Mouse (Mus musculus): ENCODE measurements around the gene Wnt7b.

The Wnt7b gene

DNA sequence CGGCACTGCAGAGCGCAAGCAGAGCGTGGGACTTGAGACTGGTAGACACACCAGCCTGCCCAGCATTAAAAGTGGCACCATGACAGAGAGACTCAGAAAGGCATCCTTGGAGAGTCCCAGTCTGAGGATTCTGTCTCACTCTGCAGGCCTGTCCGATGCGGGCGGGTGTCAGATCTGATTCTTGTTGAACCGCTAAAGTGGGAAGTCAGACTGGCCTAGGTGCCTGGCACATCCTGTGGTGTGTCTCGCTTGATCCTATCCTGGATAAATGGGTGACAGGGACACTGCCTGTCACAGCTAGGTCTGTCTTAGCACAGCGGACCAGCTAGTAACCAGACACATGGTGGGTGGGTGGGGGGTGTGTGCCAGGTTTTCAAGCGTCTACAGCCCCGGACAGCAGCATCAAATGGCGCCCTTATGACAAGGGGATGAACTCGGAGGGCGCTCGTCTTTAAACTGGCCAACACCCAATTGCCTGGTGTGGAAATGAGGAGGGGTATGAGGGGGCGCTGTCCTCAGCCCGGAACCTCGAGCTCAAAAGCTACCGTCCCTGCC, at the start of gene Wnt7b:
Wnt7b (minus strand) TSS at position 118 of the 555 bp plus-strand sequence.
- DNase-seq (ENCODE audit: low spot score in 2 of 2) = no peak

GRCm38 (mm10) chr15:85631591-85631990, 49.3 kb upstream of the Wnt7b start:
- DNase-seq (ENCODE audit: low spot score in 2 of 2) = no peak

- DNase-seq (ENCODE audit: low spot score in 2 of 2) = no peak
Measured at GRCm38 (mm10) chr15:85629924-85630545, 47.8 kb upstream of the Wnt7b start.

- no peak for DNase-seq (ENCODE audit: low spot score in 2 of 2)
Measured at GRCm38 (mm10) chr15:85625666-85626279, 43.5 kb upstream of the Wnt7b start.

GRCm38 (mm10) chr15:85622213-85622612, 39.9 kb upstream of the Wnt7b start:
- no peak for DNase-seq (ENCODE audit: low spot score in 2 of 2)

DNA sequence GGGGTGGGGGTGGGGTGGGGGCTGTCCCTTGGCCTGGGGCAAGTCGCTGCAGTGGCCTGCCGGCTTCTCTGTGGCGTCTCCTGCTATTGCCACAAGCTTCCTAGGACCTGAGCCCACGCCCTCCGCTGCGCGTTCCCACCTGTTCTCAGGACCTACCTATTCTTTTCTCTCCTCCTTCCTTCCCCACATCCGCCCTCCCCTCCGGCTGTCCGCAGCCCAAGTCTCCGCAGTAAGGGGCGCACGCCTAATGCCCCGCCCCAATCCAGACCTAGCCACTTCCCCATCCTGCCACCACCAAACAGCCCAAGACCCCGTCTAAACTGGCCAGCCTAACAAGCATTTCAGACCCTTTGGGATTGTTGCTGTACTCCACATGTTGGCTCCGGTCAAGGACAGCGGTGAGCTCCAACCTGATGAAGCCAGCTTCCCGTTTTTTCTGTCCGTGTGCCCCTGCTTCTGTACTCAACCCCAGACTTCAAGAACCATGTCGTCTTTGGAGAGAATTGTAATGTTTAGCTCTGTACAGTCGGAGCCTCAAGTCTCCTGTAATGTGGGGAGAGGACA, 33.3 kb upstream of the Wnt7b start:
- DNase-seq (ENCODE audit: low spot score in 2 of 2) = no peak

DNA sequence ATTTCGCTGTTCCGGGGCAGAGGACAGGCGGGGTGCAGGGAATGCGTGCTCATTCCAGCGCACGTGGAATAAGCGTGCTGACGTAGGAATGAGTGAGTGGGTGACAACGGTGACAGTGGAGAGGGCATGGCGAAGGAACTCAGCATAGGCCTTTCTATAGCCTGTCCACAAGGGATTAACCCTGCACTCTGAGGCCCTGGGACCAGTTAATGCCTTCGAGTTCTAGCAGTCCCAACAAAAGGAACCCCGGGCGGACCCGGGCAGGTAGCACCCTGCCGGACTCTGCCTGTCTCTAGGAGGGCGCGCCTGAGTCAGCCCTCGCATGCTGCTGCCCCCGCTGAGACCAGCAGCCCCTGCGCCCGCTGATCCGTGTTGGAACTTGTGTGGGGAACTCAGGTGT, 32.8 kb upstream of the Wnt7b start:
- DNase-seq (ENCODE audit: low spot score in 2 of 2) = no peak

DNA sequence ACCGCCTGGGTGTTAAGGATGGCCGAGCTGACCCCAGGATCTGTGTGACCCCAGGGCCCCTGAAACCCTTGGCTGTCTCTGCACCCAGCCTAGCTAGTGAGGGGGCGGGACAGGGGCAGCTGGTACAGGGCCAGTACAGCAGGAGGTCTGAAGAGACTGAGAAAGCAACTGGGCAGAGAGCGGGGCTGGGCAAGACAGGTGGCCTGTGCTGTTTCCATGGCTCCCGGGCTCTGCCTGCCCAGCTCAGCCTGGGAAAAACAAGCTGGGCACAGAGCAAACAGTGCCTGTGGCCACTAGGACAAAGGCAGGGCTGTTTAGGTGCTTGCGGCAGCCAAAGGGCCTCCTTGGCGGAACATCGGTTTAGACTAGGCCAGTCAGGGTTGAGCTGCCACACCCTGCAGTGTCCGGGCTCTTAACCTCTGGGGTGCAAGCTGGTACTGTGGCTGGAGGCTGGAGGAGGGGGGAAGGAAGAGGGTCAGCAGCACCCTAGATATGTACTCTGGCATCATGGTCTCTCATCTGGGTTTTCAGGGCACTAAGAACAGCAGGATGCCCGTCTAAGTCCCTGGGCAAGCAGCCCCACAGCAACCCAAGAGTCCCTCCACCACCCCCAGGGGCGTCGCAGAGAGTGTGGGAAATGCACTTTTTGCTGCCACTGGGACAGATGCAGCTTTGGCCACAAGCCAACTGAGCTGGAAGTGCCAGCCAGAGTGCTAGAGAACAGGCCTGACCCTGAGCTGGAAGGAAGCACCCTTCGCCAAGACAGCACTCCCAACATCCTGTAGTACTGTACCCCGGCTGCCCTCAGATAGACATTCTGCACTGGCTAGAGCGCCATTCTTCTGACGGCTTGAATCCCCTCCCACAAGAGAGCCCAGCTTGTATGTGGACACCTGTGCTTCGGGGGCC, 31.3 kb upstream of the Wnt7b start:
- DNase-seq (ENCODE audit: low spot score in 2 of 2) = no peak

GRCm38 (mm10) chr15:85612660-85613357, 30.5 kb upstream of the Wnt7b start:
- DNase-seq (ENCODE audit: low spot score in 2 of 2) = peak in 1 of 2 experiments; percentile 35

DNA sequence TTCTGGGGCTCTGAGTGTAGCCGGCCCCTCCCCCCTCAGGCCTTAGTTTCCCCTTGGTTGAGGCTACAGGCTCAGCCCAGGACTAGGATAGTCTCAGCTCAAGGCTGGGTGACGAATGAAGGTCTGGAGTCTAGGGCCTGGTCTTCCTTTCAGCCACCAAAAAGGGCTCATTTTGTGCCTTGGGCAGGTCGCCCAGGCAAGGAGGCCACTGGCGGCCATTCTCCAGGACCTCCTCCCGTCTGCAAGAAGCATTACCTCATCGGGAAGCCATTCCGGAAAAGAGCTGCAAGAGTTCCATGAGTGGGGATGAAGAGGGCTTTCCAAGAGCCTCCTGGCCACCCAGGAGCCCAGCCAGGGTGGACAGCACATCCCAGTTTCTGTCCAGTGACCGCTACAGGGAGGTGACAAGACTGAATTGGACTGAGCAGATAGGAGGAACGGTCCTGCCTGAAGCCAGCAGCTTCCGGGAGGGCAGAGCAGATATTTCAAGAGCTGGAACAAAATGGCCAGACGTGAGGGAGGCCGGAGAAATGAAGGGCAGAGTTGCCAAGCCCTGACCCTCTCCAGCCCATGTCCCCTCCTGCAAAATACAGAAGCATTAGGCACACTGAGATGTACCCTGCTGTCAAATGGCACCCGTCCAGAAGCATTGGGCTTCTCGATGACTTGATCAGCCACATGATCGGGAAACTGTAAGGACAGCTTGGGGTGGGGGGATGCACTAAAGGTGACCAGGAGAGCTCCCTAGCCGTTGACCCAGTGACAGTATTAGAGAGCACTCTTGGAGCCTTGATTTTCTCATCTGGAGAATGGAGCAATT, 29.6 kb upstream of the Wnt7b start:
- DNase-seq (ENCODE audit: low spot score in 2 of 2) = no peak

DNA sequence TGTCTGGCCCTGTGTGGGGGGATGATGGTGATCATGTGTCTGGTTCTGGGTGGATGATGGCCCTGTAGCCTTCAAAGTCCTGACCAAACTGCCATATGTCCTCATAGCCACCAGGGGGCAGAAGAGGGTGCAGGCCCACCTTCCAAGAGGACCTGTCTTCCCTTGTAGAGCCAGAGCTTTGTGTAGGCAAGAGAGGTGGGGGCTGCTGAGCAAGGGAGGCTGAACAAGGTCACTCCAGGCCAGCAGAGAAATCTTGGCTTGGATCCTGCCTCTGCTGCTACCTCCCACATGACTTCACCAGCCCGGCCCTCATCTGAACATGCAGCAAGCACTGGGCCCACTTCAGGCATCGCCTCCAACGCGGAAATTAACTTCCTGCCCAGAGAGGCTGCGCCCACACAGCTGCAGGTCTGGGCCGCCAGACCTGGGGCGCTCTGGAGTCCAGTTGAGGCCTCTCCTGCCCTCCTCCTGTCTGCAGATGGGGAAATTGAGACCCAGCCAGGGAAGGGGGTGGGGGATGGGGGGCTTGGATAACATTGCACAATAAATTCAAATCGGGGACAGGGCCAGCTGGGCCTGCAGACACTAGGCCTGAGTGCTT, 28.4 kb upstream of the Wnt7b start:
- DNase-seq (ENCODE audit: low spot score in 2 of 2) = peak; percentile 57 to 66

DNA sequence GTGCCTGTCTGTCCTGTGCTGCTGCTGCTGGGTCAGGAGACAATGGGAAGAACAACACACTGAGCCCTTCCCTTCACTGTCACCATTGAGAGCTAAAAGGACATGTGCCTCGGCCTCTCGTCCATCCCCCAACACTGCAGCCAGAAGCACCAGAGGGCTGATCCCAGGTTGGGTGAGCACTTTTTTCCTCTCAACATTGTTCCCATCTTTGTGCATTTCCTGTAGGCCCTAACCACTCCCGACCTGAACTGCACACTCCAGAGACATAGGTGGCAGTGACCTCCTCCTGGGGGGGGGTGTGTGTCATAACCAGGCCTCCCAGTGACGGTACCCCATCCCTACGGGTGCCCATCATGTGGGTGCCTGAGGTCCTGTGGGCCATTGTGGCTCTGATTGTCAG, 27.8 kb upstream of the Wnt7b start:
- DNase-seq (ENCODE audit: low spot score in 2 of 2) = no peak

GRCm38 (mm10) chr15:85609266-85610004, 27.2 kb upstream of the Wnt7b start:
- DNase-seq (ENCODE audit: low spot score in 2 of 2) = no peak

- DNase-seq (ENCODE audit: low spot score in 2 of 2) = no peak
Measured at GRCm38 (mm10) chr15:85605962-85606610, 23.8 kb upstream of the Wnt7b start.

GRCm38 (mm10) chr15:85604938-85605337, 22.7 kb upstream of the Wnt7b start:
- DNase-seq (ENCODE audit: low spot score in 2 of 2) = no peak

DNA sequence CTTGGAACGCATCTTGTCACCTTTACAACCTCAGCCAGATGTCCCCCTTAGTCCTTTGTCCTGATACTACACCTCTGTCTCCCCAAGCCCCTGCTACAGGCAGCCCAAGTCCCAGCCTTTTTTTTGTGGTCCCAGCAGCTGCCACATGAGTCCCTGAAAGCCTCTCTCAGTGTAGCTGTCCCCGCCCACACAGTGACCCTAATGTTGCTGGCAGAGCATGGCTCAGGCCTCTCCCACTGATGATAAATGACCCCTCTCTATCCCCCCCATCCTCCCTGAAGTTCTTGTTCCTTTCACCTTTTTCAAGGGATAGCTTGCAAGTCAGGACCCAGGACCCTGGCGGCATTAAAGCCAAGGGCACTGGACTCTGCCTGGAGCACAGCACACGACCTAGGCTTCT, 22.2 kb upstream of the Wnt7b start:
- DNase-seq (ENCODE audit: low spot score in 2 of 2) = no peak

DNA sequence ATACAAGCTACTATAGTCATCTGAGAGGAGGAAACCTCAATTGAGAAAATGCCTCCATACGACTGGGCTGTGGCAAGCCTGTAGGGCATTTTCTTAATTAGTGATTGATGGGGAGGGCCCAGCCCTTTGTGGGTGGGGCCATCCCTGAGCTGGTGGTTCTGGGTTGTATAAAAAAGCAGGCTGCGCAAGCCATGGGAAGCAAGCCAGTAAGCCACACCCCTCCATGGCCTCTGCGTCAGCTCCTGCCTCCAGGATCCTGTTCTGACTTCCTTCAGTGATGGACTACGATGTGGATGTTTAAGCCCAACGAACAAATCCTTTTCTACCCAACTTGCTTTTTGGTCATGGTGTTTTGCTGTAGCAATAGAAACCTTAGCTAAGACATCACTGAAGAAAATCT, 21.1 kb upstream of the Wnt7b start:
- DNase-seq (ENCODE audit: low spot score in 2 of 2) = no peak

DNA sequence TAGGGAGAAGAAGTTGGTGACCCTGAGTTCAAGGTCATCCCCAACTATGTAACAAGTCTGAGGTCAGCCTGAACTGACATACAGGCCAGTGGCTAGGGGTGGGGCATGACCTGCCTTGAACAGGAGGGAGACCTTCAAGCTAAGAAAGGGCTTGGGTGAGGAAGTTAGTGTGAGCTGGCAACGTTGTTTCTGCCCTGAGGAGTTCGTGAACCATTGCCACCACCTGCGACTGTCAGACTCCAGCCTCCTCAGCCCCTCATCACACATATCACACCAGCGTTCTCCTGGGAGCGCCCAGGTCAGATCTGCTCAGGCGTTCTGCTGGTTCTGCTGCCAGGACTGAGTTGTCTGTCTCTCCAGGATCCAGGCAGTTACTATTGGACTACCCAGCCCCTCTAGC, 20.5 kb upstream of the Wnt7b start:
- no peak for DNase-seq (ENCODE audit: low spot score in 2 of 2)

GRCm38 (mm10) chr15:85602021-85602420, 19.7 kb upstream of the Wnt7b start:
- DNase-seq (ENCODE audit: low spot score in 2 of 2) = no peak

Measured in spleen, postnatal 36 days (tissue).